In the genomic region with DNA sequence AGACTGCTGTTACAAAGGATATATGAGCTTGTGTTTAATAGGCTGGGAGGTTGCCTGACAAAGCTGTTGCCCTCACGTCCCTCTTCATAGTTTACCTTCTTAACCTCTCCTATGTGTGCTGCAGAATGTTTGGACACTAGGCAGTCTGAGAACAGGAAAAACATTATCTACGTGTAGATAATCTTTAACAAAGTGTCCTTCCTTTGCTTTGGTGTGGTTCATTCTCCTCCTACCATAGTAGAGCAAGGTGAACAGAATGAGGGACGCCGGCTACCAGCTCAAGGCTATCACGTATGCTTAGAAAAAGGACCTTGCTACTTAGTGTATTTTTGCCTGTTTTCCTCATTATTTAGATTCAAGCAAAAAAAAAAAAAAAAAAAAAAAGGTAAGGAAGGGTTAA, we compare ENCODE assay signal across 22 mouse cellular contexts. TPM values are rescaled to one million over a fixed set of nuclear protein-coding genes. Genes with fewer than 3 reads are reported as not detected.
A peak's percentile ranks its signal among the peaks of the same experiment; 100 is the strongest.
DNase-seq lines count a peak whose midpoint lies in the region; ATAC-seq and TF ChIP-seq lines count a peak whose summit lies in the region.
"Had no signal": no experiment of that assay in that cellular context is flagged by ENCODE, and none has a peak within 500 bp of the region (broad histone marks: within the 10 kb centered on the region; RNA-seq: fewer than 3 reads in every experiment).

No protein-coding gene starts in this region.

- ATAC-seq in liver, postnatal 0 days = peak; percentile 43
- ATAC-seq: CD4-positive, CD25-positive, alpha-beta regulatory T cell, adult 4 months; forebrain, embryonic 14.5 days; forebrain, postnatal 0 days had no signal

- H3K27me3 ChIP-seq in liver, postnatal 0 days (ENCODE audit: insufficient read depth, low read length) = no peaks in the 10 kb centered on the region
- H3K27me3 ChIP-seq: embryonic facial prominence, embryonic 12.5 days; embryonic facial prominence, embryonic 15.5 days; hindbrain, embryonic 12.5 days had no signal

- TF ChIP-seq CTCF in liver, postnatal 0 days (IDR thresholded peaks at IDR 0.05; ENCODE audit: low read depth) = no peak

- H3K4me2 ChIP-seq in liver, postnatal 0 days (ENCODE audit: low read depth, low read length) = no peak overlapping the region
- H3K4me2 ChIP-seq: embryonic facial prominence, embryonic 12.5 days; embryonic facial prominence, embryonic 15.5 days; heart, embryonic 11.5 days; hindbrain, embryonic 12.5 days had no signal

- H3K4me1 ChIP-seq in liver, postnatal 0 days (ENCODE audit: insufficient read depth) = peaks cover 11% of the 10 kb centered on the region; the same call in 1 of the 2 replicates
- H3K4me1 ChIP-seq: hindbrain, embryonic 12.5 days had no signal

- WGBS in liver, postnatal 0 days (ENCODE audit: insufficient replicate concordance) = 52% methylated on average over 5 of the region's 5 CpGs

- no peak for TF ChIP-seq EP300 in liver, postnatal 0 days (IDR thresholded peaks at IDR 0.05; ENCODE audit: low read depth)

- no peak overlapping the region for H3K4me3 ChIP-seq in liver, postnatal 0 days (ENCODE audit: low read depth, low read length)
- H3K4me3 ChIP-seq: embryonic facial prominence, embryonic 12.5 days; embryonic facial prominence, embryonic 15.5 days; gastrocnemius, adult 2 months; hindbrain, embryonic 12.5 days had no signal

- DNase-seq in kidney, adult 9 months = peak; percentile 77
- DNase-seq in kidney, adult 11 months = no peak
- DNase-seq in kidney, postnatal 25 days = peak; percentile 40 to 68
- no peak for DNase-seq in kidney, postnatal 14 days
- no peak for DNase-seq in liver, postnatal 0 days
- no peak for DNase-seq in liver
- DNase-seq: adrenal gland, adult 2 months; adrenal gland, postnatal 14 days; cerebellum, adult 11 months; cerebellum, adult 2 months; cerebellum, adult 9-11 months; cerebellum, postnatal 25 days; forebrain, postnatal 0 days; gastrocnemius, adult 2 months; gastrocnemius, postnatal 14 days; heart, adult 11 months had no signal

- H3K36me3 ChIP-seq in liver, postnatal 0 days (replicated peaks; ENCODE audit: insufficient read depth, low read length) = no peaks in the 10 kb centered on the region
- H3K36me3 ChIP-seq: embryonic facial prominence, embryonic 12.5 days; embryonic facial prominence, embryonic 15.5 days; hindbrain, embryonic 12.5 days had no signal

- H3K9ac ChIP-seq in liver, postnatal 0 days (replicated peaks) = no peak overlapping the region
- H3K9ac ChIP-seq: embryonic facial prominence, embryonic 12.5 days; embryonic facial prominence, embryonic 15.5 days; forebrain, postnatal 0 days; hindbrain, embryonic 12.5 days had no signal

- no peaks in the 10 kb centered on the region for H3K9me3 ChIP-seq in liver, postnatal 0 days (ENCODE audit: low read length)
- H3K9me3 ChIP-seq: embryonic facial prominence, embryonic 12.5 days; embryonic facial prominence, embryonic 15.5 days; hindbrain, embryonic 12.5 days had no signal

- peak overlapping the region; percentile 41 for H3K27ac ChIP-seq in liver, postnatal 0 days (ENCODE audit: low read depth)
- H3K27ac ChIP-seq: embryonic facial prominence, embryonic 12.5 days; embryonic facial prominence, embryonic 15.5 days; gastrocnemius, adult 2 months; hindbrain, embryonic 12.5 days had no signal

RNA-seq across cellular contexts. Expression of gene Fzd4, which starts 24.6 kb away (rescaled TPM):
- 4.5 and 4.7 TPM in 2 replicates for polyA plus RNA-seq in liver, postnatal 0 days (2015; fragmentation: Nextera tagmentation; extraction: Ambion mirVana)
- polyA plus RNA-seq: CD4-positive, CD25-positive, alpha-beta regulatory T cell, adult 4 months had no signal

RNA-seq across cellular contexts. Expression of gene Tmem135, which starts 24.8 kb away (rescaled TPM):
- 31.7 and 32.4 TPM in 2 replicates for polyA plus RNA-seq in liver, postnatal 0 days (2015; fragmentation: Nextera tagmentation; extraction: Ambion mirVana)

Comparison
In these comparisons a context has a peak if more than half of its experiments do, and no peak if none do; other contexts are left out.
1. DNase-seq: peak in kidney, adult 9 months (single experiment) and kidney, postnatal 25 days (2 of 2); none in kidney, adult 11 months (single experiment), kidney, postnatal 14 days (single experiment), liver, postnatal 0 days (single experiment) and liver (single experiment).